Mouse (Mus musculus) kidney, adult 18-20 months (tissue): ENCODE results near the gene Qrich2.
"Not testable (repeated sequence)": the region's sequence is repeated elsewhere in the genome, so short reads cannot be mapped to it uniquely, and the experiment has no call there.

Source experiments
- DNase-seq: peaks from one replicate; pipeline ENCODE4 v3.0.0; 2021

Gene Qrich2

DNA sequence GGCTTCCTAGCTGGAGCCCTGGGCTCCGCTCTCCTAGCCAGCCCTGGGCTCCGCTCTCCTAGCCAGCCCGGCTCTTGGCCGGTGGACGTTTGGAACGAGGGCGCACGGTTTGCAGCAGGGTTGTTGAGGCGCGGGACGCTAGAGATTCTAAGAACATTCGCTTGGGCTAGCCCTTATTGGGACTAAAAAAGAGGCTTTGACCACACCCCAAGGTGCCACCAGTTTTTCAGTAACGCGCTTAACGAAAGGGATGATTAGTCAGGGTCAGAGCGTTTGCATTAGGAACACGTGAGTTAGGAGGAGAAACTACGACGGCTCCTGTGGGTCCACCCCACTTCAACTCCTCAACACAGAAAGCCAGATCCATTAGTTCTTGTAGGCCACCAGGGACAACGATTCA is at the start of gene Qrich2:
Gene Qrich2, minus strand, starts transcription at position 101 of the 400 bp plus-strand sequence.
- no peak for DNase-seq

DNA sequence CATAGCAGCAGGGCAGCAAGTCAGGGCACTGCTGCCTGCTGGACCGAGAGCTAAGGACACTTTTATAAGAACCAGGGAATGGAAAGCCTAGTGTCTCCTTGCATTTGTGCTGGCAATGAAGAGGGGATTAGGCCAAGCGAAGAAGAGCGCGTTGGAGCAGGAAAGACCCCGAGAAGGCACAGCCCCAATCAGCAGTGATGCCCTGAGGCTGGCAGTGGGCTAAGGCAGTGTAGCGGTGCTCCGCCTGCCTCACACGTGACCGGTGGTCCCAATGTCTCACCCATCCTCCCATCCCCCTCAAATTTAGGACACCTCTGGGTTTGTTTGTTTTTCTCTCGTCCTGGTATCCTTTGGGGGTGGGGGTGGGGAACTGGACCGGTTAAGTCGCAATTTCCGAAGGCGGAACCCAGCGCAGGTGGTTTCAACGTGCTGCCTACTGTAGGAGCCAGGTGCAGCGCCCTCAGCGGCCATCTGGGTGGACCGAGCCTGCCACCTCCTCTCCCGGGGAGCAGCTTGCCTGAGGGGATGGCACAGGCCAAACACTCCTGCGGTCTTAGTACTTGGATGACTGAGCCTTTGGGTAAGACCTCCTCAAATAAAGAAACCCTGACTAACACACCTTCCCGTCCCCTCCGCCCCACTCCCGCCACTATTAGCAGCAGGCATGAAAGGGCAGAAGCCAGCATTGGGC is 49.4 kb upstream of the Qrich2 start:
- DNase-seq, result peak; percentile 34

DNA sequence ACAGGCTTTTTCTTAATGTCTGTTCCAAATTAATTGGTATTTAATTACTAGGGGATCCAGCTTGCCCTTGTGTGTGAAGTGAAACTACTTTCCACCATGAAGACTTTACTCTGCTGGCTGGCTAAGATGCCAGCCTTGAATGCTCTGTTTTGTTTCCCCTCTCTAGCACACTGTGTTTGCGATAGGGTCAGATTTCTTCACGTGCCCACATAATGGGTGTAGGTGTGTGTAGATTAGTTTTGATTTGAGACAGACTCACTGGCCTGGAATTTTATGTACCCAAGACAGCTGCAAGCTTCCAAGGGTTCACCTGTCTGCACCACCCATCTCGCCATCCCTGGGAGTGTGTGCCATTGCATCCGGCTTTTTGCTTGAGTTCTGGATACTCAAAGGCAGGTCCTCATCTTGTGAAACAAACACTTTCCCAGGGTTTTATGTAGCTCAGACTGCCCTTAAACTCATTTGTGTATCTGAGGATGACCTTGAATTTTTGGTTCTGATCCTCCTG is 47.5 kb upstream of the Qrich2 start:
- no peak for DNase-seq

DNA sequence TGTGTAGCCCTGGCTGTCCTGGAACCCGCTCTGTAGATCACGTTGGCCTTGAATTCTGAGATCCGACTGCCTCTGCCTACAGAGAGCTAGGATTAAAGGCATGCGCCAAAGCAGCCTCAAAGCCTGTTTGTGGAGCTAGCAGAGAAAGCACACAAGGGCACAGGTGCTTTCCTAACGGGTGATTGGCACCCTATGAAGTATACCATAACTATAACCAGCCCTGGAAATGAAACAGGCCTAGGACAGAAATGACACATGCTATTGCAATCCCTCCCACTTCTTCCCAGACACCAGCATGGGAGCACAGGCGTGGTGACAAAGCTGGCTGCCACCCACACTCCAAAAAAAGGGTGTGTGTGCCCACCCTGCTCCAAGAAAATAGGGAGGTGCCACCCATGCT is 46.9 kb upstream of the Qrich2 start:
- no peak for DNase-seq

DNA sequence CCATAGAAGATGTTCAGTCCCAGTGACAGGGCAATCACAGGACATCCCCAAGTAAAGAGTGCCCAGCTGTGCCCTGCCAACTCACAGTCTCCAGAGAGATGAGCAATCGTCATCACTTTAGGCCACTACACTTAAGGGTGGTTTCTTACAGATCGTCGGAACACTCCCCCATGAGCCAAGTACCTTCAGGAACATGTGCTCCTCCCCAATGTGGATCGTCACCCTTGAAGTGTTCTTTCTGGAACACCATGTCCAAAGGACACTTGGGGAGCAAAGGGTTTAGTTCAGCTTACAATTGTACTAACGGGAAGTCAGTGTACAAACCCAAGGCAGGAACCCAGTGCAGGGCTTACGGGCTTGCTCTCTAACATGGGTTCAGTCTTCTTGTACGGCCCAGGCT is 46.1 kb upstream of the Qrich2 start:
- DNase-seq, result no peak

DNA sequence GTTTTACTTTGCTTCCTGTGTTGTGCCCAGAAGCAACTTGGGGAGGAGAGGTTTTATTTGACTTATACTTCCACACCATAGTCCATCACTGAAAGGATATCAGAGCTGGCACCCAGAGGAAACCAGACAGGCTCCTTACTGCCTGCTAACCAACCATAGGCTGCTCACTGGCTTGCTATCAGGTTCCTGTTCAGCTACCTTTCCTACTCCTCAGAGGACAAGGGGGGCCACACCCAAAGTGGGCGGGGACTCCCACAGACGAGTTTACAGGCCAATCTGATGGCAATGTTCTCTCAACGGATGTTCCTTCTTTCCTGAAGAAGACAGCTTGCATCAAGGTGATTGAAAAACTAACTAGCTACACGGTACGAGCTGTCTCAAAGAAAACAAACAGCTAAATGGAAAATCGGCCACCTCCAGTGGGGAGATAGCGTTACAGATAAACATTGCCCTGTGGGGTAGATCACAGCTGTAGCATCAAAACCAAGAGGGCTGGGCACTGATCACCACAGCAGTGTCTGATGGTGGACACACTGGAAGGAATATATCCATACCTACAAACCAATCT is 45.3 kb upstream of the Qrich2 start:
- DNase-seq, result no peak

DNA sequence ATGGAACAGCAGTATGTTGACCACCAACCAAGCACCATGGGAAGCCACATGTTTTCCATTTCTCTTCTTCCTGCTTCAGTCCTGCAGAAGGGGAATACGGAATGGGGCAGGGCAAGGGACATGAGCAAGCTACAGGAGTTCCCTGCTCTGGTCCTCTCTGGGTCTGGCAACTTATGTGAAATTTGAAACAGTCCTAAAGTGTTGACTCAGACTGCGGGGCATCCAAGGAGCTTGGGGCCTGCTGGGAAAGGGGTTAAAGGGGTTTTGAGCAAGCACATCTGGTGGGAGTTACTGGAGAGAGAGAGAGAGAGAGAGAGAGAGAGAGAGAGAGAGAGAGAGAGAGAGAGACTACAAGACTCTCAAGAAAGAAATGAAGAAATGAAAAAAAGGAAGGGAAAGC is 42.6 kb upstream of the Qrich2 start:
- no peak for DNase-seq

DNA sequence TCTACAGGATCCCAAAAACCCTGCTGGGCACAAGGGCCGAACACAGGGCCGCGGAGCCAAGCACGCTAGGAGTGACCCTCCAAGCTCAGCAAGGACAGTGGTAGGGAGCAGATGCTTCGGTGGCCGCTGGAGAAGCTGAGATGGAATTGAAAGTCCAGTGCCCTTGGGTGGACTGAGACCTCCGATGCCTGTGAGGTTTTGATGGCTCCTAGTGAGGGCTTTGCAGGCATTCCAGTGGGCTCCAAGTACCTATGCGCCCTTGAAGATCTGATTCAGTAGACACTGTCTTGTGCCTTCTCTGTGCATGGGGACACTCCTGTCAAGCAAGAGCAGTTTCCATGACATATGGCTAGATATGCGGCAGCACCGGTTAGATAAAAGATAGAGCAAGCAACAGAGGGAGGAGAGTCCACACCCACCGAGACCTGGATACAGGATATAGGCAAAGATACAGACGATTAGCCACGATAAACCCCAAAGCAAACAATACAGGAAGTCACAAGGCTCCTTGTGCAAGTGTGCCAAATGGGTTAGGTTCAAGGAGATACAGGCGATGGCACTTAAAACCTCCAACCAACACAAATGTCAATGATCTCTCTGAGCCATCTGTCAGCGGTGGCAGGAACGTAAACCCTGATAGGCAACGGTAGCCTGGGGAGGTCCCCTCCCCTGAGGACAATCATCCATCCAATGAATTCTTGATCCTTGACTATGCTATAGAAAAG is 40.3 kb upstream of the Qrich2 start:
- no peak for DNase-seq

DNA sequence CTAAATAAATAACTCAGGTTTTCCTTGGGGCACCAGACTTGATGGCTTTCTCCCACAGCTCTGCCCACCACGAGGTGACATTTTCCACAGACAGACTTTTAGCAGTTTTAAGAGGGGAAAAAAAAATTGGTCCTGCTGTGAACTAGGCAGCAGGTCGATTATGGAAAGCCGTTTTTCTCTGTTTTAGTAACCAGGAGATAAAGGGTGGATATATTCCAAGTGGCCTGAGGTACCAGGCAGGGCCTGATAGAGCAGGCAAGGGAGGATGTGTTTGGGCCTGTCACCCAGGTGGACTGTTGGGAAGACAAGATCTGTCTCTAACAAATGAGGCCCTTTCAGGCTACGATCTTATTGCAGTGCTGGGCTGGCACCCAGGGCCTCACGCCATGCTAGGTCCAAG is 39.5 kb upstream of the Qrich2 start:
- no peak for DNase-seq

DNA sequence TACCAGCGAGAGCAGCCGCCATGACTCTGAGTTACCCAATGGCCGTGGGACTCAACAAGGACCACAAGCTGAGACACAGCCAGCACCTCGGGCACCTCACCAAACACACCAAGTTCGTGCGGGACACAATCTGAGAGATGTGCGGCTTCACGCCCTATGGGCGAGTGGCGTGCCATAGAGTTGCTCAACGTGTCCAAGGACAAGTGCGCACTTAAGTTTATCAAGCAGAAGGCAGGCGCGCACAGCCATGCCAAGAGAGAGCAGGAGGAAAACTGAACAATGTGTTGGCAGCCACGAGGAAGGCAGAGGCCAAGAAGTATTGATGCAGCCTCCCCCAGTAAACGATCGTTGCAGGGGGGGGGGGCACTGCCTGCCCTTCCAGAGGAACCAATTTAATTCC is 38.5 kb upstream of the Qrich2 start:
- no peak for DNase-seq

DNA sequence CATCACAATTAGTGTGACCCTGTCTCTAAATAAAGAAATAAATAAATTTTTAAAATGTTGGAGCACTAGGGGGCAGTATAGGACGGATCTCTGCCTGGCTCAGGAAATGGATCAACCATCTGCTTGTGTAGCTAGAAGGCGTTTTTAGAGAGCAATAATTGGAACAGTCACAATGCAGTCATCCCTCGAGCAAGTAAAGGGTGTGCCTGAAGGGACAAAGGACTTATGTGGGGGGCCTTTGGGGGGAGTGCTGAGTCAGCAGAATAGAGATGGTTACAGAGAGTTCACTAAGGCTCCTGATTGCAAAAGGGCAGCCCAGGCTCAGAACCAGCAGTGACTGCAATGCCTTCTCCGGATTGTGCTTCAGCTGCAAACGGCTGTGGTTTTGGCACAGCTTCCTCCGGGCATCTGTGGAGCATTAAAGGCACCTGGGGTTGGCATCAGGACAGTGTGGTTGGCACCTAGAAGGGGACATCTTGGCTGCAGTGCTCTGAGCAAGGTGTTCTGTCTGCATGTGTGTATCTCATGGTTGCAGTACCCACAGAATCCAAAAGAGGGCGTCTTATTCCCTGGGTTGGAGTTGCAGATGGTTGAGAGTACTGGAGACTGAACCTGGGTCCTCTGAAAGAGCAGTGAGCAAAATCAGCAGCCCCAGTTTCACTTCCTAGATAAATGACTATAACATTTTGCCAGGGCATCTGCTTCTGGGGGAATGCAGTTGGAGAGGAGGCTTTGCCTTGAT is 35.1 kb upstream of the Qrich2 start:
- DNase-seq, result peak; percentile 43

DNA sequence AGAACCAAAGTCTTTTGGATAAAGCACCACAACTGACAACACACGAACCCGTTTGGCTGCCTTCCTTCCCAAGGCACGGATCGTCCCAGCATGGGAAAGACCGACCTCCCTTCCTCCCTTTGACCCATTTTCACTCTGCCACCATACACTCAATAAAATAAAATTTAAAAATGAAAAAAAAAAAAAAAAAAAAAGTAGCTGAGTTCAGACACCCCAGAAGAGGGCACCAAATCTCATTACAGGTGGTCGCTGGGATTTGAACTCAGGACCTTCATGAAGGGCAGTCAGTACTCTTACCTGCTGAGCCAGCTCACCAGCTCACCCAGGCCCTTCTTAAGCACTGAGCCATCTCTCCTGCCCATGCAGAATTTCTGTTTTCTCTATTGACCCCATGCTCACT is 33.0 kb upstream of the Qrich2 start:
- no peak for DNase-seq

DNA sequence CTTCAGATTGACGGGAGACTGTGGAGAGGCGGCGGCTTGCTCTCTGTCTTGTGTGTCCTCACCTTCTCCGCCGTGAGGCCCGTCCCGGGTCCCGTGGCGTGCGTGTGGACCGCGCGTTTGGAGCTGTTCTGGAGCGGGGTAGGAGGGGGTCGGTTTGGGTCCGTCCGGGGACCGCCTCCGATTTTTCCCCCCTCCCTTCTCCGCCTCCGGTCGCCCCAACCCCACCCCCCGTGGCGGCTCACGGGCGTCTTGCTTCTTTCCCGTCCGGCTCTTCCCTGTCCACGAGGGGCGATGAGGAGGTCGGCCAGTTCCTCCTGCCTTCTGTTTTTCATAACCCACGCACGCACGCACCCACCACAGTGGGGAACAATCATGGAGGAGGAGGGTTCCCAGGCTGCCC is 32.6 kb upstream of the Qrich2 start:
- DNase-seq, result no peak

DNA sequence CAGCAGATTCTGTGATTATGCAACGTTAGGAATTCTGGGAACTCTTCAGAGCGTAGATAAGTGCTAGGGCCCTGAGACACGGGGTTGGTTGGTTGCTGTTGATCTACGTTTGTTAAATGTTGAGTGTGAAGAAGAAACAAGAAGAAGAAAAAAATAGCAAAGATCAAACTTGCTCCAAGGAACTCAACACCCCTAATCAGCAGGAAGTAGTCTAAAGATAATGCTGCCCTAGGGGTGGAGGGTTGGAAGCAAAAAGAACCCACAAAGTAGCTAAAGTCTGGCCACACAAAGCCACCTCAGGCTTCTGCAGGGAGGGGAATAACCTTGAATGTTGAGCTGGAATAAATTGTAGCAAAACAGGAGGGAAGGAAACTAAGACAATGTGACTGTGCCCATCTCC is 31.3 kb upstream of the Qrich2 start:
- DNase-seq, result no peak

DNA sequence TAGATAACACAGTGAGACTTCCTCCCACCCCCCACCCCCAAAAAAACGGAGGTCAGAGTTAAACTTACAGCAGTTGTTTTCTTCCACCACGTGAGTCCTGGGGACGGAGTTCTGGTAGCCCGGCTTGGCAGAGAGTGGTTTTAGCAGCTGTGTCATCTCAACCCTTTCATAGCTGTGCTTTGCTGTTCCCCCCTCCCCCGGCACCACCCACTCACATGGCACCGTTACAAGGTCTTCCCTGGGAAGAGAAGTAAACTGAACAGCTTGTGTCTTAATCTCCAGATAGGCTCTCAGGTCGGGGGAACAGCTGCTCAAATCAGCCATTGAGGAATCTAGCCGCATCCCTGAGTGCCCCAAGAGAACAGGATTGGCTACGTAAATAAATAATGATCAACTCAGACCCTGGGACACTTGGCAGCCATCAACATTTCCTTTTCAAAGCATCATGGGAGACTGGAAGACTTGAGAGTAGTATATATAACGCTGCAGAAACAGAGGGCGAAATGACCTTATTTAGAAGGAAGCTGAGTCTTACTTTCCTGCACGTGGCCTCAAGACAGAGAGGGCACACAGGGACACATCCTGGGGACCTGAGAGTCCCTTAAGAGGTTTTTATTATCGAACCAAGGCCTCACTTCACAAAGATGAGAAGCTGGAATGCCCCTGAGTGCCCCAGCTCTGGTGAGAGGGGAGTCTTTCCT is 28.6 kb upstream of the Qrich2 start:
- peak; percentile 43 for DNase-seq

DNA sequence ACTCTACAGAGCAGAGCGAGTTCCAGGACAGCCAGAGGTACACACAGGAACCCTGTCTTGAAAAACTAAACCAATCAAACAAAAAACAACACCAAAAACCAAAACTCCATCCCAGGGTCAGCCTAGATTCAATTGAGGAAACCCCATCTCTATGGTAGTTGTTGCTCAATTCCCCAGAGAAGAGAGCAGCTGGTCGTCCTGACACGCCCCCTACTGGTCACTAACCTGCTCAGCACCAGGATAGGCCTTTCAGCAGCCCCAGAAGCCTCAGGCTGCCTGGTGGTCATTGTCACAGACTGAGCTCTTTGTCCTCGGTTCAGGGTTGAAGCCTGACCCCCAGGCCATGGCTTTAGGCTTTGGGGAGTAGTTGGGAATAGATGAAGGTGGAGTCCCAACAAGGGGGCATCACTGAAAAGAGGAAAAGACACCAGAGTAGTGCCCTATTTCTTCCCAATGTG is 27.8 kb upstream of the Qrich2 start, which contains the start of gene Prpsap1:
Gene Prpsap1, minus strand, starts transcription at position 408 of the 458 bp plus-strand sequence.
- DNase-seq, result peak; percentile 55

DNA sequence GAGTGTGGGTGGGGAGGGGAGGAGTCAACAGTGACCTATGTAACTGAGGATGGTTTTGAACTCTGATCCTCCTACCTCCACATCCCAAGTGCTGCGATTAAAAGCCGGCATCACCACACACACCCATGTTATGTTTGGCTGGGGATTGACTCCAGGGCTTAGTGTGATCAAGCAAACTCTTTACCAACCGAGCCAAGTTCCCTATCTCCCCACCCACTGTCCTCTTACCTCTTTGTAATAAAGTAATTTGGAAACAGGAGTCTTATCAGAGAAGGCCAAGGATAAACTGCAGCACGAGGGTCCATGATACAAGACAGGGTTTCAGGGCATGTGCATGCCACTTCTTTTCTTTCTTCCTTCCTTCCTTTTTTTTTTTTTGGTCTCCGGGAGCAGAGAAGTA is 27.1 kb upstream of the Qrich2 start:
- DNase-seq, result no peak

DNA sequence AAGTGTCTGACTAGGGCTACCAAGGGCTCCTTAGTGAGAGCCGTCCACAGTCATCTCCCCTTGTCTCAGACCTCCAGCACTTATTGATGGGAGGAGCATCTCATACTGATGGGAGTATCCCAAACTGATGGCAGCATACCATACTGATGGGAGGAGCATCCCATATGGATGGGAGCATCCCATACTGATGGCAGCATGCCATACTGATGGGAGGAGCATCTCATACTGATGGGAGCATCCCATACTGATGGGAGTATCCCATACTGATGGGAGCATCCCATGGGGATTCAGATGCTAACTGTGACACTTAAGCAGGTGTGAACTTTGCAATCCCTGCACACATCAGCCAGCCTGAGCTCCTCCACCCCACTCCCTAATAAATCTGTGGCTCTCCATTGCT is 26.5 kb upstream of the Qrich2 start:
- DNase-seq, result not testable (repeated sequence)

DNA sequence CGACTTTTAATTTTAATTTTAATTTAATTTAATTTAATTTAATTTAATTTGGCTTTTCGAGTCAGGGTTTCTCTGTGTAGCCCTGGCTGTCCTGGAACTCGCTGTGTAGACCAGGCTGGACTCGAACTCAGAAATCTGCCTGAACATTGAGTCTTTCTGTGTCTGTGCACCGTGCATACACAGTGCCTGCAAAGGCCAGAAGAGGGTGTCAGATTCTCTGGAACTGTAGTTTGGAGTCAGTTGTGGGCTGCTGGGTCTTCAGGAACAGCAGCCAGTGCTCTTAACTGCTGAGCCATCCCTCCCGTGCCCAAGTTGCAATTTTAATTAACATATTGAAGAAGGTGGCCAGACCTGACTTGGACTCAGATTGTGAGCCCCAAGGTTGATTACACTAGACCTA is 25.3 kb upstream of the Qrich2 start:
- no peak for DNase-seq

DNA sequence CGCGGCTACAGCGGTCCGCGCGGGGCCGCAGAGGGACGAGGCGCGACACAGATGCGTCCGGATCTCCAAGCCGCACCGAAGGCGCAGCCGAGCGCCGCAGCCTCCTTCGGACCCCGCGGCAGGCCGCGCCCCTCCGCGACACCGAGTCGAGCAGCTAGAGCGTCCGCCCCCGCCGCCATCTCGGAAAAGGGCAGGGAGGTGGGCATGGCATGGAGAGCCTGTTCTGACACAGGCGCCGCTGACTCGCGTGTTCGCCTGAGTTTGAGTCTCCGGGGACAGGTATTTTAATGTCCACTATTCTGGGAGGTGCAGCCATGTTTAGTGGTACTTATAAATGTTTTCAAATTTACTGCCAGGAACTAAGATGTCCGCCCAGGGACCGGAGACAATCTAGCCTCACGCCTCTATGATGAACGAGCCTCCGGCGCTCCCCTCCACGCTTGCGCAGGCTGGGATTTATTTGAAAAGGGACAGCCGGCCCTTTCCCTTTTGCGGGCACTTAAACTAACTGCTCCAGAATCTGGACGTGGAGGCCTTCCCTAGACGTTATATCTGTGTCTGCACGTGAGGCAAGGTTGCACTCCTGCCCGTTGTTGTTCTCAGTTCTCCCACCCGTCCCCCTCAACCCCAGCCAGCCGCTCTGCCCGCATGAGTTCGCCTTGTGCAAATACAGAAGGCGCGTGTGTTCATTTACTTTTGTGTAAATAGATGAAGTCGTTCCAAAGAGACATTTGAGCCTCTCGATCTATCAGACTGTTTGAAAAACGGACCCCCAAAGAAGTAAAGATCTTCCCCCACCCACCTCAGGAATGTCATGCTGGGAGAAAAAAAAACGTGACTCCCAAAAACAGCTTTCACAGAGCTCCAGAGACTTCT is 24.4 kb upstream of the Qrich2 start:
- peak; percentile 91 for DNase-seq

DNA sequence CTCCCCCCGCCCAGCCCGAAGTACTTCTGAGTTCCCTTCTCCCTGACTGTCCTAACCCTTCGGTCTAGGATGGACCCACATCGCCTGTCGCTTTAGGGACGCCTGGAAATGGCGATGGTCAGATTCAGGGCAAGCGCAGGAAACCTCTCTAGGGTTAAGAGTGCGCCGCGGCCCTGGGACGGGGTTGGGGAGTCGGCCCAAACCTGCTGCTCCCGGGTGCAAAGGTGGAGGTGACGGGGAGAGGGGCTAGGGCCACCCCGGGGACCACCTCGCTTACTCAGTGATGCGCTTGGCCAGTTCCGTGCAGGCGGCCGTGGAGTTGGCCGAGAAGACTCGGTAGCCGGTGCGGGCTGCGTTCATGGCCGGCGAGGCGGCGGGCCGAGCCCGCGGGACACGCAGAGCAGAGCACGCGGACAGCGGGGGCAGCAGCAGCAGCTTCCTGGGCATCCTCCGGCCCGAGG is 23.8 kb upstream of the Qrich2 start:
- no peak for DNase-seq
